Mouse (Mus musculus) activated CD4-positive, CD25-positive, alpha-beta regulatory T cell, adult 4 months (primary cell): ENCODE results near the gene BC052040. TPM values are rescaled to one million over a fixed set of nuclear protein-coding genes. Genes with fewer than 3 reads are reported as not detected.

Source experiments
- ATAC-seq: one replicate; pipeline ENCODE4 v1.8.0; 2017
- polyA plus RNA-seq, 2 experiments: library from polyadenylated mRNA; unstranded; fragments of 100-300 nt; shearing (Covaris generic); gene quantifications; one replicate each; pipeline ENCODE4 v1.2.1; 2017

Gene BC052040
- polyA plus RNA-seq, result 10 to 100 TPM; 11.9 to 17.2 TPM

- ATAC-seq, result peak; percentile 92
Observed at GRCm38 (mm10) chr2:115581241-115581988, at the start of gene BC052040. BC052040 (plus strand) TSS chr2:115581716.

GRCm38 (mm10) chr2:115538009-115538690 is 43.4 kb upstream of the BC052040 start:
- no peak for ATAC-seq

- ATAC-seq, result no peak
Observed at GRCm38 (mm10) chr2:115538691-115539283, 42.7 kb upstream of the BC052040 start.

- no peak for ATAC-seq
Observed at GRCm38 (mm10) chr2:115539731-115540130, 41.8 kb upstream of the BC052040 start.

GRCm38 (mm10) chr2:115542401-115543123 is 39.0 kb upstream of the BC052040 start:
- ATAC-seq, result no peak

- ATAC-seq, result no peak
Observed at GRCm38 (mm10) chr2:115543212-115543611, 38.3 kb upstream of the BC052040 start.

GRCm38 (mm10) chr2:115551901-115552300 is 29.6 kb upstream of the BC052040 start:
- ATAC-seq, result no peak

GRCm38 (mm10) chr2:115562155-115562827 is 19.2 kb upstream of the BC052040 start:
- ATAC-seq, result no peak

GRCm38 (mm10) chr2:115563436-115564093 is 18.0 kb upstream of the BC052040 start:
- no peak for ATAC-seq

- no peak for ATAC-seq
Observed at GRCm38 (mm10) chr2:115571996-115572395, 9.5 kb upstream of the BC052040 start.

GRCm38 (mm10) chr2:115574802-115575201 is 6.7 kb upstream of the BC052040 start:
- no peak for ATAC-seq

GRCm38 (mm10) chr2:115579171-115579900 is 2.2 kb upstream of the BC052040 start:
- ATAC-seq, result no peak

- no peak for ATAC-seq
Observed at GRCm38 (mm10) chr2:115579976-115580375, 1.5 kb upstream of the BC052040 start.

GRCm38 (mm10) chr2:115581989-115582608 is 583 bp downstream of the BC052040 start:
- no peak for ATAC-seq

GRCm38 (mm10) chr2:115583776-115584175 is 2.3 kb downstream of the BC052040 start:
- ATAC-seq, result no peak

- ATAC-seq, result no peak
Observed at GRCm38 (mm10) chr2:115590602-115591001, 9.1 kb downstream of the BC052040 start.

GRCm38 (mm10) chr2:115592651-115593119 is 11.2 kb downstream of the BC052040 start:
- no peak for ATAC-seq

- no peak for ATAC-seq
Observed at GRCm38 (mm10) chr2:115597017-115597416, 15.5 kb downstream of the BC052040 start.

GRCm38 (mm10) chr2:115598266-115598665 is 16.8 kb downstream of the BC052040 start:
- no peak for ATAC-seq

- no peak for ATAC-seq
Observed at GRCm38 (mm10) chr2:115600724-115601123, 19.2 kb downstream of the BC052040 start.
